Mouse (Mus musculus) myocyte (in vitro differentiated cells): Measurements from ENCODE around the gene Clic1. TPM values are rescaled to one million over a fixed set of nuclear protein-coding genes. Genes with fewer than 3 reads are reported as not detected.
A peak's percentile ranks its signal among the peaks of the same experiment; 100 is the strongest.

Experiments used
- H3K27me3 ChIP-seq: one replicate; pipeline ENCODE4 v1.6.1; 2011; ENCODE audit not compliant: control insufficient read depth, insufficient read depth, insufficient read length
- H3K36me3 ChIP-seq: one replicate; pipeline ENCODE4 v1.6.1; 2011; ENCODE audit not compliant: control insufficient read depth, insufficient read depth
- H3K4me2 ChIP-seq: one replicate; pipeline ENCODE4 v1.6.1; 2011; ENCODE audit warnings: low read depth, control low read depth
- H3K4me3 ChIP-seq: one replicate; pipeline ENCODE4 v1.5.1; 2011; ENCODE audit warnings: mild to moderate bottlenecking, control low read depth, moderate library complexity
- H3K79me2 ChIP-seq: one replicate; pipeline ENCODE4 v1.6.1; 2011; ENCODE audit not compliant: control insufficient read depth, insufficient read depth
- H3ac ChIP-seq: one replicate; pipeline ENCODE4 v1.6.1; 2011; ENCODE audit not compliant: control insufficient read depth, insufficient read length
- CEBPB ChIP-seq: IDR thresholded peaks from 2 replicates; pipeline ENCODE4 v1.6.1; 2011; ENCODE audit warnings: mild to moderate bottlenecking, moderate library complexity; ENCODE audit not compliant: poor library complexity, insufficient read depth, severe bottlenecking
- E2F4 ChIP-seq: IDR thresholded peaks from one replicate; pipeline ENCODE4 v1.6.1; 2011; ENCODE audit warnings: mild to moderate bottlenecking, control low read depth, moderate library complexity; ENCODE audit not compliant: insufficient read depth
- MAX ChIP-seq: IDR thresholded peaks from one replicate; pipeline ENCODE4 v1.6.1; 2011; ENCODE audit warnings: low read depth, mild to moderate bottlenecking, control low read depth
- MYOD1 ChIP-seq, 3 experiments: IDR thresholded peaks; one replicate each; pipeline ENCODE4 v1.6.1; 2011; ENCODE audit warnings: control low read depth in 2 of 3, low read depth in 2 of 3, mild to moderate bottlenecking in 2 of 3, moderate library complexity in 1 of 3; ENCODE audit not compliant: insufficient read length in 2 of 3, control insufficient read depth in 1 of 3
- MYOG ChIP-seq, 3 experiments: IDR thresholded peaks; one replicate each; pipeline ENCODE4 v1.6.1; 2011; ENCODE audit warnings: control low read depth in 2 of 3, low read depth in 2 of 3, mild to moderate bottlenecking in 2 of 3; ENCODE audit not compliant: insufficient read length in 2 of 3, control insufficient read depth in 1 of 3, insufficient read depth in 1 of 3
- POLR2A ChIP-seq: IDR thresholded peaks from one replicate; pipeline ENCODE4 v1.6.1; 2011; ENCODE audit warnings: low read depth, mild to moderate bottlenecking, control low read depth, moderate library complexity; ENCODE audit not compliant: insufficient read length
- POLR2AphosphoS2 ChIP-seq: IDR thresholded peaks from one replicate; pipeline ENCODE4 v1.6.1; 2011; ENCODE audit warnings: low read depth, control low read depth; ENCODE audit not compliant: insufficient read length
- REST ChIP-seq: IDR thresholded peaks from one replicate; pipeline ENCODE4 v1.6.1; 2011; ENCODE audit warnings: mild to moderate bottlenecking, control low read depth, moderate library complexity; ENCODE audit not compliant: insufficient read depth, insufficient read length
- SRF ChIP-seq: IDR thresholded peaks from one replicate; pipeline ENCODE4 v1.6.1; 2011; ENCODE audit warnings: low read depth; ENCODE audit not compliant: control insufficient read depth, insufficient read length
- TCF12 ChIP-seq: IDR thresholded peaks from one replicate; pipeline ENCODE4 v1.6.1; 2011; ENCODE audit warnings: mild to moderate bottlenecking, control low read depth; ENCODE audit not compliant: poor library complexity, insufficient read depth, severe bottlenecking
- TCF3 ChIP-seq: IDR thresholded peaks from one replicate; pipeline ENCODE4 v1.6.1; 2011; ENCODE audit warnings: low read depth, control low read depth; ENCODE audit not compliant: insufficient read length
- USF1 ChIP-seq: IDR thresholded peaks from one replicate; pipeline ENCODE4 v1.6.1; 2011; ENCODE audit warnings: low read depth, mild to moderate bottlenecking, control low read depth, moderate library complexity
- polyA plus RNA-seq: library from polyadenylated mRNA; unstranded; fragments of >200 nt; fragmentation: generic; extraction: Trizol; gene quantifications from one replicate; pipeline ENCODE4 v1.2.1, GENCODE M21; 2012; ENCODE audit warnings: missing spikeins

The Clic1 gene
- polyA plus RNA-seq, 1 experiment: 412 TPM

- Histone ChIP-seq H3K27me3 (no peaks in the 10 kb centered on the region), H3K4me3 (no peak overlapping the region), H3ac (no peak overlapping the region), H3K79me2 (no peaks in the 10 kb centered on the region), H3K4me2 (no peak overlapping the region), H3K36me3 (peaks cover 4% of the 10 kb centered on the region)
- TF ChIP-seq POLR2AphosphoS2 (no peak), CEBPB (no peak), MYOG (IDR thresholded peaks at IDR 0.05; ENCODE audit: control insufficient read depth in 1 of 3, insufficient read depth in 1 of 3, insufficient read length in 2 of 3, low read depth in 2 of 3) (no peak), MAX (no peak), TCF12 (no peak), POLR2A (no peak)
These were observed 51.4 kb downstream of the Clic1 start for GRCm38 (mm10) chr17:35101161-35101560.

- no peaks in the 10 kb centered on the region for H3K27me3 ChIP-seq
- no peak overlapping the region for H3K4me3 ChIP-seq
- no peaks in the 10 kb centered on the region for H3K79me2 ChIP-seq
- peak in 1 of 3 experiments; percentile 28 for TF ChIP-seq MYOD1 (IDR thresholded peaks at IDR 0.05; ENCODE audit: control insufficient read depth in 1 of 3, insufficient read length in 2 of 3, low read depth in 2 of 3)
- no peak for TF ChIP-seq USF1
- no peak overlapping the region for H3ac ChIP-seq
- no peak overlapping the region for H3K4me2 ChIP-seq
- peaks cover 4% of the 10 kb centered on the region for H3K36me3 ChIP-seq
These were observed 52.5 kb downstream of the Clic1 start for GRCm38 (mm10) chr17:35102299-35102698.

GRCm38 (mm10) chr17:35103221-35103690, 53.5 kb downstream of the Clic1 start:
- Histone ChIP-seq H3K79me2 (no peaks in the 10 kb centered on the region), H3K4me3 (no peak overlapping the region), H3ac (no peak overlapping the region), H3K4me2 (no peak overlapping the region), H3K27me3 (no peaks in the 10 kb centered on the region), H3K36me3 (peaks cover 4% of the 10 kb centered on the region)
- TF ChIP-seq MYOD1 (IDR thresholded peaks at IDR 0.05; ENCODE audit: control insufficient read depth in 1 of 3, insufficient read length in 2 of 3, low read depth in 2 of 3): no peak
- TF ChIP-seq POLR2A: no peak
- TF ChIP-seq MYOG (IDR thresholded peaks at IDR 0.05; ENCODE audit: control insufficient read depth in 1 of 3, insufficient read depth in 1 of 3, insufficient read length in 2 of 3, low read depth in 2 of 3): no peak
- no peak for TF ChIP-seq CEBPB
- TF ChIP-seq POLR2AphosphoS2: no peak
- TF ChIP-seq SRF: no peak
- TF ChIP-seq USF1: no peak
- no peak for TF ChIP-seq TCF3
- TF ChIP-seq MAX: no peak
- no peak for TF ChIP-seq TCF12
- no peak for TF ChIP-seq REST
- no peak for TF ChIP-seq E2F4

GRCm38 (mm10) chr17:35104079-35104478, 54.3 kb downstream of the Clic1 start:
- no peak overlapping the region for H3K4me3 ChIP-seq
- no peak for TF ChIP-seq TCF3
- no peak for TF ChIP-seq POLR2AphosphoS2
- no peak for TF ChIP-seq POLR2A
- no peak for TF ChIP-seq SRF
- no peak for TF ChIP-seq REST
- no peak for TF ChIP-seq TCF12
- no peak for TF ChIP-seq MYOD1 (IDR thresholded peaks at IDR 0.05; ENCODE audit: control insufficient read depth in 1 of 3, insufficient read length in 2 of 3, low read depth in 2 of 3)
- no peak for TF ChIP-seq USF1
- TF ChIP-seq E2F4: no peak
- TF ChIP-seq MAX: no peak
- TF ChIP-seq CEBPB: no peak
- TF ChIP-seq MYOG (IDR thresholded peaks at IDR 0.05; ENCODE audit: control insufficient read depth in 1 of 3, insufficient read depth in 1 of 3, insufficient read length in 2 of 3, low read depth in 2 of 3): no peak
- no peaks in the 10 kb centered on the region for H3K79me2 ChIP-seq
- H3K27me3 ChIP-seq: no peaks in the 10 kb centered on the region
- peaks cover 4% of the 10 kb centered on the region for H3K36me3 ChIP-seq
- no peak overlapping the region for H3K4me2 ChIP-seq
- no peak overlapping the region for H3ac ChIP-seq

GRCm38 (mm10) chr17:35104754-35105153, 55.0 kb downstream of the Clic1 start:
- H3K27me3 ChIP-seq: no peaks in the 10 kb centered on the region
- no peaks in the 10 kb centered on the region for H3K79me2 ChIP-seq
- no peak overlapping the region for H3K4me3 ChIP-seq
- H3K4me2 ChIP-seq: no peak overlapping the region
- peaks cover 4% of the 10 kb centered on the region for H3K36me3 ChIP-seq
- no peak for TF ChIP-seq E2F4
- no peak for TF ChIP-seq MAX
- no peak for TF ChIP-seq MYOG (IDR thresholded peaks at IDR 0.05; ENCODE audit: control insufficient read depth in 1 of 3, insufficient read depth in 1 of 3, insufficient read length in 2 of 3, low read depth in 2 of 3)
- TF ChIP-seq TCF12: no peak
- TF ChIP-seq USF1: no peak
- no peak for TF ChIP-seq REST
- TF ChIP-seq TCF3: no peak
- no peak for TF ChIP-seq MYOD1 (IDR thresholded peaks at IDR 0.05; ENCODE audit: control insufficient read depth in 1 of 3, insufficient read length in 2 of 3, low read depth in 2 of 3)
- no peak for TF ChIP-seq POLR2AphosphoS2
- no peak for TF ChIP-seq CEBPB
- no peak for TF ChIP-seq POLR2A
- TF ChIP-seq SRF: no peak
- H3ac ChIP-seq: no peak overlapping the region
